Mouse (Mus musculus): ENCODE measurements around the gene Cartpt. TPM values are rescaled to one million over a fixed set of nuclear protein-coding genes. Genes with fewer than 3 reads are reported as not detected.
"Not testable (repeated sequence)": the region's sequence is repeated elsewhere in the genome, so short reads cannot be mapped to it uniquely, and the experiment has no call there.

Gene Cartpt
- polyA plus RNA-seq, 1 experiment = 2.6 TPM

DNA sequence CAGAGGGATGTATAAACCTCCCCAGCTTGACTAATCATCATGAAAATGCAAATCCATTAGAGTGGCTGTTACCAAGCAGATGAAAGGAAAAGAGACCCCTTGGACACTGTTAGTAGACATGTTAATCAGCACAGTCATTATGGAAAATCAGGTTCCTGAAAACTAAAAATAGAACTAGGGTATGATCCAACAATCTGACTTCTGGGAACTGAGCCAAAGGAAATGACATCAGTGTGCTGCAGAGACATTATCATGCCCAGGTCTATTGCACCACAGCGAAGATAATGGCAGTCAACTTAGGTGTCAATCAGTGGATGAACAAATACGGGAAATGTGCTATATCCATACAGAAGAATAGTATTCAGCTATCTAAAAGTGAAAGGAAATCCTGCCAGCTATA, 43.0 kb downstream of the Cartpt start:
- no peaks in the 10 kb centered on the region for H3K27me3 ChIP-seq (ENCODE audit: control insufficient read depth, insufficient read depth, low read length)
- no peak for TF ChIP-seq POLR2A (IDR thresholded peaks at IDR 0.05; ENCODE audit: low read depth, low read length)
- no peak for TF ChIP-seq CTCF (IDR thresholded peaks at IDR 0.05; ENCODE audit: extremely low read depth, insufficient read length, insufficient replicate concordance, low read depth, low read length)
- no peak overlapping the region for H3K27ac ChIP-seq (ENCODE audit: insufficient read depth, low read depth, low read length)
- H3K4me3 ChIP-seq (ENCODE audit: low read depth, low read length) = no peak overlapping the region
- no peaks in the 10 kb centered on the region for H3K36me3 ChIP-seq (ENCODE audit: control insufficient read depth, insufficient read depth, low read length)
- H3K4me1 ChIP-seq (ENCODE audit: control insufficient read depth, insufficient read depth, insufficient read length, low read length) = no peaks in the 10 kb centered on the region
- 18% methylated on average over 2 of the region's 2 CpGs for WGBS

DNA sequence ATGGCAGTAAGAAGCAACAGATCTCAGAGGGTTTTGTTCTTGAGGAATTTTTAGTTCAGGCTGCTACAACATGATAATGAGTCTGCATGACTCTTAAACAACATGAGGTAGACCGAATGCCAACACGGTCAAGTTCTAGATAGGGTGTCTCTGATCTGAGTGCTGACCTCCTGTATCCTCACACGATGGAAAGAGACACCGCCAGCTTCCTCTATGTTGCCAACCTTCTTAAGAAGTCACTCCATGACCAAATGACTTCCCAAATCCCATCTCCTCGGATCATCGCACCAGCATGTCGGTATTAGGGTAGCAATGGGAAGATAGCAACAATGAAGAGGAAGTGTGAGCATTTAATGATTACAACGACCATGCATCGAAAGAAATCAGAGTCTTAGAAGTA, 43.6 kb downstream of the Cartpt start:
- no peak for TF ChIP-seq CTCF (IDR thresholded peaks at IDR 0.05; ENCODE audit: extremely low read depth, insufficient read length, insufficient replicate concordance, low read depth, low read length)
- no peak for TF ChIP-seq POLR2A (IDR thresholded peaks at IDR 0.05; ENCODE audit: low read depth, low read length)
- H3K4me3 ChIP-seq (ENCODE audit: low read depth, low read length) = no peak overlapping the region
- no peaks in the 10 kb centered on the region for H3K27me3 ChIP-seq (ENCODE audit: control insufficient read depth, insufficient read depth, low read length)
- no peak overlapping the region for H3K27ac ChIP-seq (ENCODE audit: insufficient read depth, low read depth, low read length)
- no peaks in the 10 kb centered on the region for H3K4me1 ChIP-seq (ENCODE audit: control insufficient read depth, insufficient read depth, insufficient read length, low read length)
- WGBS = 87% methylated on average over 9 of the region's 9 CpGs
- H3K36me3 ChIP-seq (ENCODE audit: control insufficient read depth, insufficient read depth, low read length) = no peaks in the 10 kb centered on the region

DNA sequence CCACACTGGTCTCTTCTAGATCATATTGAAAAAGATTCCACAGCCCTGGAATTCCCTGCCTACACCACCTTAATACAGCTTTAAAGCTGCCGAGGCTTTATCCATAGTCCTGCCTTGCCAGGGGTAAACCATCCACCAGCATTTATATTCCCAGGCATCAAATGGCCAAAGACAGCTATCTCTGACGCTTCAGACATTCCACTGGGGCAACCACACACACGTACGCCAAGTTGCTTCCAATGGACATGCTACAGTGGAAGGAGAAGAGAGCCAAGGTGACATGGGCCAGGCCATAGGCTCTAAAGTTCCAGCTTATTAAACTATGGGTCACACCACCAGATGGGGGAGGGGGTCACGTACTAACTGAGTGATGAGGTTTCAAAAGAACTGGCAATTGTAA, 45.7 kb downstream of the Cartpt start:
- TF ChIP-seq POLR2A (IDR thresholded peaks at IDR 0.05; ENCODE audit: low read depth, low read length) (no peak), CTCF (IDR thresholded peaks at IDR 0.05; ENCODE audit: extremely low read depth, insufficient read length, insufficient replicate concordance, low read depth, low read length) (no peak)
- H3K27me3 ChIP-seq (ENCODE audit: control insufficient read depth, insufficient read depth, low read length) = no peaks in the 10 kb centered on the region
- WGBS = 85% methylated on average over 5 of the region's 5 CpGs
- no peaks in the 10 kb centered on the region for H3K4me1 ChIP-seq (ENCODE audit: control insufficient read depth, insufficient read depth, insufficient read length, low read length)
- H3K4me3 ChIP-seq (ENCODE audit: low read depth, low read length) = no peak overlapping the region
- H3K27ac ChIP-seq (ENCODE audit: insufficient read depth, low read depth, low read length) = no peak overlapping the region
- no peaks in the 10 kb centered on the region for H3K36me3 ChIP-seq (ENCODE audit: control insufficient read depth, insufficient read depth, low read length)

DNA sequence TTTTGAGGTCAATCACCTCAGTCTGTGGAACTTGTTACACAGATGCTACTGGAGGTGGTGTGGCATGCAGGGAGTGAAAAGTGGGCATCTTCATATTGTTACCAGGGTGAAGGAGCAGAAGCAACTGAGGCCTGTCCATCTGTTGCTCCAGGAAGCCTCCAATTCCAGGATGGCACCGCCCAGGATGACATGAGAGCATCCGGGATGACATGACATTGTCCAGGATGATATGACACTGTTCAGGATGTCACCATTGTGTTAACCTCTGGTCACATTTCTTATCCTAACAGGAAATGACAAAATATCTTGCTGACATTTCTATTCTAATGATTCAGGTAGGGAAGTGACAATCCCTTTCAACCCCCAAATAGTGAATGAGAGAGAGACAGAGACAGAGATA, 47.8 kb downstream of the Cartpt start:
- Histone ChIP-seq H3K27ac (ENCODE audit: insufficient read depth, low read depth, low read length) (no peak overlapping the region), H3K4me3 (ENCODE audit: low read depth, low read length) (no peak overlapping the region), H3K36me3 (ENCODE audit: control insufficient read depth, insufficient read depth, low read length) (no peaks in the 10 kb centered on the region), H3K4me1 (ENCODE audit: control insufficient read depth, insufficient read depth, insufficient read length, low read length) (no peaks in the 10 kb centered on the region), H3K27me3 (ENCODE audit: control insufficient read depth, insufficient read depth, low read length) (no peaks in the 10 kb centered on the region)
- TF ChIP-seq CTCF (IDR thresholded peaks at IDR 0.05; ENCODE audit: extremely low read depth, insufficient read length, insufficient replicate concordance, low read depth, low read length) (no peak), POLR2A (IDR thresholded peaks at IDR 0.05; ENCODE audit: low read depth, low read length) (no peak)
- WGBS = 88% methylated on average over 2 of the region's 2 CpGs

DNA sequence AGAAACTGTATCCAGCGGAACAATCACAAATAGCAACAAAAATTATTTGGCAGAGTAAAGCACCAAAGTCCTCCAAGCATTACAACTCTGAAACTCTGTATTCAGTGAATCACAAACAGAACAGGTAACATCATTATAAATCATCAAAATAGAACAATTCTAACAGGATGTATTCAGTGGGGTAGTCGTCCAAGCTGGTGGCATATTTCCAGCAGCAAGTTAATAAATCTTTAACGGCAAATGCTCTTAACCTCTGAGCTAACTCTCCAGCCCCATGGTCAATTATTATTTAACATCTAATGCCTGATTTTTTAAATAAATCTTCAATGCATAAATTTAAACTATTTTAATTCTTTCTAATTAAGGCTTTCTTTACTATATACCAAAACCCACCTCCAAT, 48.5 kb downstream of the Cartpt start:
- H3K4me1 ChIP-seq (ENCODE audit: control insufficient read depth, insufficient read depth, insufficient read length, low read length); H3K27me3 ChIP-seq (ENCODE audit: control insufficient read depth, insufficient read depth, low read length); H3K36me3 ChIP-seq (ENCODE audit: control insufficient read depth, insufficient read depth, low read length); H3K4me3 ChIP-seq (ENCODE audit: low read depth, low read length); H3K27ac ChIP-seq (ENCODE audit: insufficient read depth, low read depth, low read length): not testable (repeated sequence)
- 46% methylated on average over 3 of the region's 3 CpGs for WGBS

DNA sequence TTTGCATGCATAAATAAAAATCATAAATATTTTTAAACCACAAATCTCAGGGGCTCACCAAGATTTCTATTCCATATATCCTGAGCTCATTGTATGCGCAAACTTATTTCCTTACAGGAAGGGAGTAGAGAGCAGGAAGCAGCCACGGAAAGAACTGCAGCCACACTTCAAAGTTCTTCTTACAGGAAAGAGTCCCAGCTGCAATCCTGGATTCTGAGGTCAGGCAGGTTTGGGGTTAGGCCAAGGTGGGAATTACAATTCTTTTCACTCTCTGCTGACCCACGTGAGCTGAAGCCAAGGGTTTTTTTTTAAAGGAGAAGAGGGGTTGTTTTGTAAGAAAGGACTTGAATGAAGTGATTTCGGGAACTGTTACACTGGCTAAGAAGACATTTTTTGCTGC, 49.9 kb downstream of the Cartpt start:
- H3K27ac ChIP-seq (ENCODE audit: insufficient read depth, low read depth, low read length) = no peak overlapping the region
- H3K27me3 ChIP-seq (ENCODE audit: control insufficient read depth, insufficient read depth, low read length) = no peaks in the 10 kb centered on the region
- no peak overlapping the region for H3K4me3 ChIP-seq (ENCODE audit: low read depth, low read length)
- H3K4me1 ChIP-seq (ENCODE audit: control insufficient read depth, insufficient read depth, insufficient read length, low read length) = no peaks in the 10 kb centered on the region
- no peaks in the 10 kb centered on the region for H3K36me3 ChIP-seq (ENCODE audit: control insufficient read depth, insufficient read depth, low read length)
- TF ChIP-seq POLR2A (IDR thresholded peaks at IDR 0.05; ENCODE audit: low read depth, low read length) (no peak), CTCF (IDR thresholded peaks at IDR 0.05; ENCODE audit: extremely low read depth, insufficient read length, insufficient replicate concordance, low read depth, low read length) (no peak)
- 36% methylated on average over 4 of the region's 4 CpGs for WGBS

DNA sequence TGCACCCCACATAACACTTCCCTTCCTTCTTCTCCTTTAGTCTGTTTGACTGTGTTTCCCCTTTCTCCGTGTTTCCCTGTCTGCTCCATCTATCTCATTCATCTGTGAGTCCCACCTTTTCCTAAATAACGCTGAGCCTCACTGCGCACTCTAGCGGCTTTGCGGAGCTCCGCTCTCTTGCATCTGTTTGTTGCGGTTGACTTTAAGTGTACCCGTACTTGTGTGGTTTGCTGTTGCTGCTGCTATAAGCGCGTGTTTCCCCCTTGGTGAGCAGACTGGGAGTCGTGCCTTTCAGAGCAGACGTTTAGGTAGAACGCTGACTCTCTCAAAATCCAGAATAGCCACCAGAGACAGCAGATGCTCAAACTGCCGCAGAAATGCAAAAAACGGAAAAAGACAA, 51.3 kb downstream of the Cartpt start:
- no peak overlapping the region for H3K27ac ChIP-seq (ENCODE audit: insufficient read depth, low read depth, low read length)
- no peaks in the 10 kb centered on the region for H3K36me3 ChIP-seq (ENCODE audit: control insufficient read depth, insufficient read depth, low read length)
- H3K4me3 ChIP-seq (ENCODE audit: low read depth, low read length) = no peak overlapping the region
- 27% methylated on average over 15 of the region's 15 CpGs for WGBS
- TF ChIP-seq CTCF (IDR thresholded peaks at IDR 0.05; ENCODE audit: extremely low read depth, insufficient read length, insufficient replicate concordance, low read depth, low read length) (no peak), POLR2A (IDR thresholded peaks at IDR 0.05; ENCODE audit: low read depth, low read length) (no peak)
- H3K27me3 ChIP-seq (ENCODE audit: control insufficient read depth, insufficient read depth, low read length) = no peaks in the 10 kb centered on the region
- H3K4me1 ChIP-seq (ENCODE audit: control insufficient read depth, insufficient read depth, insufficient read length, low read length) = no peaks in the 10 kb centered on the region

Other genes starting within 250 kb of the Cartpt start
- 6.8 and 7.5 TPM in 2 replicates for gene Mccc2, start 114.5 kb upstream of the Cartpt start, polyA plus RNA-seq (2012; rRNA removed)
- 0.50 and 1.0 TPM in 2 replicates for gene Bdp1, start 203.0 kb upstream of the Cartpt start, polyA plus RNA-seq (2012; rRNA removed)
- 1.1 and 3.9 TPM in 2 replicates for gene Serf1, start 206.9 kb upstream of the Cartpt start, polyA plus RNA-seq (2012; rRNA removed)
- 3.1 and 8.2 TPM in 2 replicates for gene Smn1, start 223.8 kb upstream of the Cartpt start, polyA plus RNA-seq (2012; rRNA removed)